Mouse (Mus musculus) heart, adult 11 months (tissue): ENCODE data around the gene Kdm2b.
A peak's percentile ranks its signal among the peaks of the same experiment; 100 is the strongest.

Experiments used
- DNase-seq: peaks from one replicate; pipeline ENCODE4 v3.0.0; 2022

Gene Kdm2b

DNA sequence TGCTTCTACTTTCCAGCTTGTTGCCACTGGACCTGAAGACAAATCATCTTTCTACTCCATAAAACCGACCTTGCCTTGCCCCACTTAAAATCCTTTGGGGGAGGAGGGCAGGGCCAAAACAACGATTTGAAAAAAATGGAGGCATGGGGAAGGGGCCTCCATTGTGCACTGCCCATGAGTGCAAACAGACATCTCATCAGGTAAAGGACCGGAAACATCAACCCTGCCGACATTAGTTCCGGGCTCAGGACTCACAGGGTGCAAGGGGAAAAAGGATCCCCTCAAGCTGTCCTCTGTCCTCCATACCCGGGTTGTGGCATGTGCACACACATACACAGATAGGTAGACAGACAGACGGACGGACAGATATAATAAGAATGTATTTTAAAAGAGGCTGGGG is 164.5 kb downstream of the Kdm2b start:
- peak; percentile 56 for DNase-seq

GRCm38 (mm10) chr5:122824450-122824849 is 165.2 kb downstream of the Kdm2b start:
- peak; percentile 52 for DNase-seq

DNA sequence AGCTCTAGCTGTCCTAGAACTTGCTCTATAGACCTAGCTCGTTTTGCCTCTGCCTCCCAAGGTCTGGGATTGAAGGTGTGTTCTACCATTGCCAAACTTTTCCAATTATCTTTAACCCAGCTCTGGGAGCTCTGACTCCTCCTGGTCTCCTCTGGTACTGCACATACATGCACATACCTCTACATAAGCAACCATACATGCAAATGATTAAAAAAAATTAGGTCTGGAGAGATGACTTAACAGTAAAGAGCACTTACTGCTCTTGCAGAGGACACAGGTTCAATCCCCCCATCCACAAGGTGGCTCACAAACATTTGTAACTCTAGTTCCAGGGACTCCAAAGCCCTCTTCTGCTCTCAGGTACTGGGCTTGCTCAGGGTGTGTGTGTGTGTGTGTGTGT is 165.6 kb downstream of the Kdm2b start:
- peak; percentile 65 for DNase-seq

DNA sequence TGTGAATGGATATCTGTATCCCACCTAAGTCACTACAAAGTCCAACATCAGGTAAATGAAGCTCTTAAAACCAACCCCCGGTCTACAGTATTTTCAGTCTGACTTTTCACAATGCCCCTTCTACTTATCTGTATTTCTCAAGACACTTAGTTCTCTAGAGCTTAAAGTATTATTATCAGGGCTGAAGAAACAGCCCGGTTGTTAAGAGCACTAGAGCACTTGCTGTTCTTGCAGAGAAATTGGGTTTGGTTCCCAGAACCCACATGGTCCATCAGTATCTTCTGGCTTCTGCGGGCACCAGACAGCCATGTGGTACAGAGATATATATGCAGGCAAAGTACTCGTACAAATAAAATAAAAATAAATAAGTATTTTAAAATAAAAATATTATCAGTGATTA is 167.2 kb downstream of the Kdm2b start:
- DNase-seq, result peak; percentile 36

DNA sequence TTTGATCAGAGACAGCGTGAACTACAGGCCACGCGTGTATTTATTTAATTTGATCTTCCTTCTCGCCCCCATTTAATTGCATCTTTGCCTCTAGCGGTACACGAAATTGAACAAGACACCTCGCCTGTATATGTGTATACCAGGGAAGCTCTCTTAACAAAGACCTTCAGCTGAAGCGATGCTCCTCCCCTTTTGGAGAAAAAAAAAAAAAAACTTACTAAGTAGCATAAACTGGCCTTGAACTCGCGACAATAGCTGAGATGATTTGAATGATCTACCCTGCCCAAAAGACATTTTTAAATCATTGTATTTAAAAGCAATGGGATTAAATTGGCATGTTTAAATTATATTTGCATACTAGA is 168.1 kb downstream of the Kdm2b start:
- DNase-seq, result no peak

GRCm38 (mm10) chr5:122820777-122821523 is 168.7 kb downstream of the Kdm2b start, which contains the start of gene Anapc5:
Gene Anapc5, minus strand, starts transcription at chr5:122821339.
- peak; percentile 100 for DNase-seq
